Mouse (Mus musculus): ENCODE data around the gene Gm19410.

The Gm19410 gene

GRCm38 (mm10) chr8:35765499-35766193 lies at the start of gene Gm19410:
Gene Gm19410 (plus strand): TSS chr8:35765790.
- DNase-seq (ENCODE audit: low spot score), result no peak

- no peak for DNase-seq (ENCODE audit: low spot score)
These were observed 34.8 kb upstream of the Gm19410 start for GRCm38 (mm10) chr8:35730776-35731175.

- DNase-seq (ENCODE audit: low spot score), result no peak
These were observed 30.2 kb upstream of the Gm19410 start for GRCm38 (mm10) chr8:35735438-35735837.

DNA sequence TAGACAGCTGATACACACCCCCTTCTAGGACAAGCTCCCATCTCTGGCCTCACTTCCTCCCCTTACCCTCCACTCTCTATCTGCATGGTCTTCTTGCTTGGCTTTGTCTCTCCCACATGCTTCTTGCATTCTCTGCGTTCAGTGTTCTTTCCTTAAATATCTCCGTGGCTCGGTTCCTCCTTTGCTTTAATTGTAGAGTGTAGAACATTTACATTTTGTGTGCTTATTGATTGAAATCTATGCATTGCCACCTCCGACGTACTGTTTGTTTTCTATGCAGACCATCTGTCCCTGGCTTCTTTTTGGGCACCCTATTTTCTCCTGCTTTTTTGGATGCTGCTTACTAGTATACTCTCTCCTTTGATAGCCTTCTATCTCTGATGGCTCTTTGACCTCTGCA lies 9.4 kb upstream of the Gm19410 start:
- no peak for DNase-seq (ENCODE audit: low spot score)

GRCm38 (mm10) chr8:35765020-35765419 lies 570 bp upstream of the Gm19410 start:
- DNase-seq (ENCODE audit: low spot score), result no peak

DNA sequence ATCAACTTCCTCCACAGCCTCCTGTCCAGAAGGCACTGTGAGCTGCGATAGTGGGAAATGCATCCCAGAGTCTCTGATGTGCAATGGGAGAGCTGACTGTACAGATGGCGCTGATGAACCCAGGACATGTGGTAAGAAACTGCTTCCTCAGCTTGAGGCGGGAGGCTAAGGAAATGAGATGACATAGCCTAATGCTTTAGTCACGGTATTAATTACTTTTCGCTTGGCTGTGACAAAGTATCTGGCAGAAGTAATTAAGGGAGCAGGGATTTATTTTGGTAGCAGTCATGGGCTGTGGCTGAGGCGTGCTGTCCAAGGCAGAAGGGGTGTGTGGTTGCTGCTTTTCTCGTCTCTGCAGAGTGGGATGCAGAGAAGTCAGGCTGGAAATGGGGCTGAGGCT lies 7.9 kb downstream of the Gm19410 start:
- DNase-seq (ENCODE audit: low spot score), result peak; percentile 65
